Mouse (Mus musculus) bone marrow, adult 2 months (tissue): ENCODE measurements around the gene Ppp1r14b.

Source experiments
- CTCF ChIP-seq: fragments of 200-500 bp; IDR thresholded peaks from 2 replicates; pipeline ENCODE4 v1.5.1; 2011; ENCODE audit warnings: low read length, control low read depth; ENCODE audit not compliant: control insufficient read depth, insufficient read depth
- POLR2A ChIP-seq: fragments of 200-500 bp; IDR thresholded peaks from 2 replicates; pipeline ENCODE4 v1.6.1; 2011; ENCODE audit warnings: low read depth, mild to moderate bottlenecking, control low read depth, low read length, borderline replicate concordance; ENCODE audit not compliant: control insufficient read depth

- TF ChIP-seq CTCF (no peak), POLR2A (no peak)
Measured at GRCm38 (mm10) chr19:7013984-7014383, 39.2 kb downstream of the Ppp1r14b start.
